Mouse (Mus musculus) stomach, postnatal 0 days (tissue): ENCODE measurements at regions not wholly inside any gene's neighbourhood (a gene's known extent, or its start where the extent isn't known, plus 50 kb on each side); places are given as distances from the start of the nearest gene placed in this dataset.

Experiments used
- CTCF ChIP-seq: IDR thresholded peaks from 2 replicates; pipeline ENCODE4 v1.5.1; 2016; ENCODE audit warnings: antibody characterized with exemption, low read depth, mild to moderate bottlenecking, moderate library complexity
- EP300 ChIP-seq: optimal IDR thresholded peaks from 2 replicates; pipeline ENCODE3; 2016; ENCODE audit warnings: antibody characterized with exemption

DNA sequence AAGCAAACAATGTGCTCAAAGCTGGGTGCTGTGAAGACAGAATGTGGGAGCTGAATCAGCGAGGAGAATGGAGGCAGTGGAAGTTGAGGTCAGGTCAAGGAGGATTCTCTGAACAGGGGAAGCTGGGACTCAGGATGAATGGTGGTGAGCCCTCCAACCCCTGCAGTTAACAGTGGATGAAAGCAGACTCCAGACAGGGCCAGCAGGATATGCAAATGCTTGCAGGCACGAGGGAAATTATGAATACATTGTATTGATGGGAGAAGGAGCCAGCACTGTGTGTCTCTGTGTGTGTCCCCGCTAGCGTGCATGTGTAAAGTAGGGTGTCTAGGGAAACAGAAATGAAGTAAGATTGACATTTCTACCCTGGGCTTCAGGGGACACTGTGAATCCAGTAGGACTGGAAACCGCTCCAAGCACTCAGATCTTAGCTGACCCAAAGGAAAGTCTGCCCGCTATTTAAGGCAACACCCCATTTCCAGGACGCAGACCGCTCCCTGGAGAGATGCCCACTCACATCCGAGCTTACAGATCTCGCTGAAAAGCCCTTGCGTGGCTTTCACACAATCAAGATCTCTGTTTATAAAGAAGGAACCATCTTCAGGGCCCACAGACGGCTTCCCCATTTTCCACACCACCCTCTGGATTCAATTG, 141.7 kb downstream of the Trim33 start:
- TF ChIP-seq EP300 (no peak), CTCF (no peak)
